Mouse (Mus musculus): ENCODE results near the gene Prss36.

DNA sequence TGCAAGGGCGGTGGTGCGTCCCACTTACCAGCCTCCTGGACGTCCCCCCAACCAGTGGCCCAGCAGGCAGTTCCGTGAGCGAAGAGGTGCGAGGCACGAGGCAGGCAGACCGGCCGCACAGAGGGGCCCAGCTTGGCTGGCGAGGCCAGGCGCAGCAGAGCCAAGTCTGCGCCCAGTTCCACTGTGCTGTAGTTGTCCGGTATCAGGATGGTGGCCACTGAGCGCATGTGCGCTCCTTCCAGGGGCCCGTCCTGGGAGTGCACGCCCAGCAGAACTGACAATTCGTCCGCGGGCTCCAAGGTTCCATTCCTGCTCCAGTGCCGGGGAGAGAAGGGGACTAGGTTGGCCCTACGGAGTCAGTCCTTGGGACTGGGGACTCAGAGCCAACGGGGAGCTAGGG is 1.9 kb downstream of the Prss36 start:
- no peak for TF ChIP-seq POLR2A (IDR thresholded peaks at IDR 0.05; ENCODE audit: borderline replicate concordance, control insufficient read depth, low read depth, low read length)
- no peak for TF ChIP-seq CTCF (IDR thresholded peaks at IDR 0.05; ENCODE audit: control insufficient read depth, insufficient read depth, low read length)
